Mouse (Mus musculus): Measurements from ENCODE around the gene Tpgs1. TPM values are rescaled to one million over a fixed set of nuclear protein-coding genes. Genes with fewer than 3 reads are reported as not detected.
A peak's percentile ranks its signal among the peaks of the same experiment; 100 is the strongest.

Gene Tpgs1
- polyA plus RNA-seq, 1 experiment from 2014 or later = 90.2 TPM

DNA sequence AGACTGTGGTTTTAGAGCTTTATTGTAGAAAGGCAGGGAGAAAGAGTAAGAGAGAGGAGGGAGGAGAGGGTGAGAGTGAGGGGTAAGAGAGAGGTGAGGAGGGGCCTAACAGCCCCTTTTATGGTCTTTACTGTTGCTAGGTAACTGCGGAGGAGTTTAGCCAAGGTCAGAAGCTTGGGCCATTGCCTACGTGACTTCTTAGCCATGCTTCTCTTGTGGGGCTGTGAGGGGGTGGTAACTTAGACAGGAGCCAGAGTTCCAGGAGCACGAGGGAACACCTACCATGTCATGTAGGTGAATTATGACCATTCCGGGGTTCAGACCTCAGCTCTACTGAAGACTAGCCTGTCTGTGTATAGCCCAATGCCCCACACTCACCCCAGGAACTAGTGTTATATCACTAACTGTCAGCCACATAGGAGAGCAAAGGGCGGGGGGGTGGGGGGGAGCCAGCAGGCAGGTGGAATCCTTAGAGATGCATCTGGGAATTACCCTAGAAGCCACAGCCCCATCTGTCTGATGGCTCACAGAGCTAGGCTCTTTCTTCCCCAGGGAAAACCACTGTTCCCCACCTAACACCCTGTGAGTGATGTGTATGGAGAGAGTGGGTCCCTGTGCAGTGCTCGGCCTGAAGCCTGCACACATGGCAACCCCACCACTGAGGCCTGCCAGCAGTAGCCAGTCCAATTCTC, 2.4 kb downstream of the Tpgs1 start:
- Histone ChIP-seq H3K9ac (peak overlapping the region; percentile 95), H3K4me2 (peak overlapping the region; percentile 99), H3K27me3 (no peaks in the 10 kb centered on the region), H3K27ac (replicated peaks) (0 out of 2 replicates have a peak overlapping the region, but pooled peaks have one; percentile 98), H3K36me3 (peaks cover 29% of the 10 kb centered on the region), H3K4me1 (replicated peaks) (peaks cover 30% of the 10 kb centered on the region), H3K9me3 (no peaks in the 10 kb centered on the region), H3K4me3 (peak overlapping the region; percentile 92; the same call in 1 of the 2 replicates)
- WGBS = 25% methylated on average over 6 of the region's 6 CpGs
- no peak for ATAC-seq (ENCODE audit: low read depth)

DNA sequence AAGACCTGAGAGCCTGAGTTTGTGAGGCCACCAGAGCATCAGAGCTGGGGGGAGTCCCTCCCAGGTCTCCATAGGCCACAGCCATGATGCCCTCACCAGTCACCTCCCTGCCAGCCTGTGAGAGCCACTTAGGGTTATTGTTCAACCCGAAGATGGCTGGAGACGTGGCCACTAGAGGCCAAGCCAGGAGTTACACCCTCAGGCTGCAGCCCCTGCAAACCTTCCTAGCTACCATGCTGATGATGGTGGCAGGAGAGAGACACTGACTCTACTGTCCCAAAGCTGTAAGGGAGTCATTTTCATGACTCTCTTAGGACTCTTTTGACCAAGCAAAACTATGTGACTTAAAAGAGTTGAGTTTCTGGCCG, 2.9 kb downstream of the Tpgs1 start:
- Histone ChIP-seq H3K27me3 (no peaks in the 10 kb centered on the region), H3K4me1 (replicated peaks) (peaks cover 30% of the 10 kb centered on the region), H3K9me3 (no peaks in the 10 kb centered on the region), H3K4me2 (no peak overlapping the region), H3K4me3 (no peak overlapping the region), H3K36me3 (peaks cover 35% of the 10 kb centered on the region), H3K9ac (no peak overlapping the region), H3K27ac (replicated peaks) (no peak overlapping the region)
- 51% methylated on average over 3 of the region's 3 CpGs for WGBS
- ATAC-seq (ENCODE audit: low read depth) = no peak

DNA sequence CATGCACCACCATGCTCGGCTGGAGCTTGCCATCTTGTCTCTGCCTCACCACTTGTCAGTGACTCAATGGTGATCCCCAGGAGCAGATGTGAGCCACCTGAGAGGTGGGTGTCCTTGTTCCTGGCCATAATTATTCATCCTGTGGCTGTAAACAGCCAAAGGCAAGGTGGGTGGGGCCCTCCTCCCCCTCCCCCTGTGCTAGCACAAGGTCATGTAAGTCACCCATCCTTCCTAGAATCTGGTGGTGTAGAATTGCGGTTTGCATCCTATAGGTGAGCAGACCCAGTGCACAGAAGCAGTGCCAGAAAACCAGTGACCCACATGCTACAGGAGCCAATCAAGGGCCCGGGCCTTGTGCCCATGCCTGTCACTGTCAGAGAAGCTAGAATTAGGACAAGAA, 3.9 kb downstream of the Tpgs1 start:
- WGBS = 100% methylated on average over 3 of the region's 3 CpGs
- Histone ChIP-seq H3K4me3 (no peak overlapping the region), H3K27me3 (no peaks in the 10 kb centered on the region), H3K36me3 (peaks cover 35% of the 10 kb centered on the region), H3K4me2 (no peak overlapping the region), H3K9me3 (no peaks in the 10 kb centered on the region), H3K27ac (replicated peaks) (no peak overlapping the region), H3K9ac (no peak overlapping the region), H3K4me1 (replicated peaks) (peaks cover 27% of the 10 kb centered on the region)
- no peak for ATAC-seq (ENCODE audit: low read depth)

DNA sequence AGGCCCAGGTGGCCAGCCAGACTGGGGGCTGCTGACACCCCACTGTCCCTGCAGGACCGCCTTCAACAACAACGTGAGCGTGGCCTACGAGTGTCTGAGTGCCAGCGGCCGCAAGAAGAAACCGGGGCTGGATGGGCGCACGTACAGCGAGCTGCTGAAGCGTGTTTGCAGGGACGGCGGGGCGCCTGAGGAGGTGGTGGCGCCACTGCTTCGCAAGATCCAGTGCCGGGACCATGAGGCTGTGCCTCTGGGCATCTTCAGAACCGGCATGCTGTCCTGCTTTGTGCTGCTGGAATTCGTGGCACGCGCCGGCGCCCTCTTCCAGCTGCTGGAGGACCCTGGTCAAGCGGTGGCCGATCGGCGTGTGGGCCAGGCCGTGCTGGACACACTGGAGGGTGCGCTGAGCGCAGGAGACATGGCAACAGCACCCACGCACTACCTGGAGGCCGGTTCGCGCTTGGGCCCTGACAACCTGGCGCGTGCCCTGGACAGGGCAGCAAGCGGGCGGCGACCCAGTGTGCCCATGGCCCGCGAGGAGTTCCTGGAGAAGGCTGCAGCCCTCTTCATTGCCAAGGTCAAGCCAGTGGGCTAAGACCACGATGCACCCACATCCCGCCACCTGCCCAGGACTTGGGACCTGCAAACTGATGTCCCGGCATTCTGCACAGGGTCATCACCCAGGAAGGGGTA, 6.3 kb downstream of the Tpgs1 start:
- Histone ChIP-seq H3K36me3 (peaks cover 35% of the 10 kb centered on the region), H3K9ac (no peak overlapping the region), H3K4me3 (no peak overlapping the region), H3K4me2 (no peak overlapping the region), H3K27me3 (no peaks in the 10 kb centered on the region), H3K9me3 (no peaks in the 10 kb centered on the region), H3K4me1 (replicated peaks) (peaks cover 16% of the 10 kb centered on the region), H3K27ac (replicated peaks) (no peak overlapping the region)
- WGBS = 62% methylated on average over 44 of the region's 44 CpGs
- no peak for ATAC-seq (ENCODE audit: low read depth)

DNA sequence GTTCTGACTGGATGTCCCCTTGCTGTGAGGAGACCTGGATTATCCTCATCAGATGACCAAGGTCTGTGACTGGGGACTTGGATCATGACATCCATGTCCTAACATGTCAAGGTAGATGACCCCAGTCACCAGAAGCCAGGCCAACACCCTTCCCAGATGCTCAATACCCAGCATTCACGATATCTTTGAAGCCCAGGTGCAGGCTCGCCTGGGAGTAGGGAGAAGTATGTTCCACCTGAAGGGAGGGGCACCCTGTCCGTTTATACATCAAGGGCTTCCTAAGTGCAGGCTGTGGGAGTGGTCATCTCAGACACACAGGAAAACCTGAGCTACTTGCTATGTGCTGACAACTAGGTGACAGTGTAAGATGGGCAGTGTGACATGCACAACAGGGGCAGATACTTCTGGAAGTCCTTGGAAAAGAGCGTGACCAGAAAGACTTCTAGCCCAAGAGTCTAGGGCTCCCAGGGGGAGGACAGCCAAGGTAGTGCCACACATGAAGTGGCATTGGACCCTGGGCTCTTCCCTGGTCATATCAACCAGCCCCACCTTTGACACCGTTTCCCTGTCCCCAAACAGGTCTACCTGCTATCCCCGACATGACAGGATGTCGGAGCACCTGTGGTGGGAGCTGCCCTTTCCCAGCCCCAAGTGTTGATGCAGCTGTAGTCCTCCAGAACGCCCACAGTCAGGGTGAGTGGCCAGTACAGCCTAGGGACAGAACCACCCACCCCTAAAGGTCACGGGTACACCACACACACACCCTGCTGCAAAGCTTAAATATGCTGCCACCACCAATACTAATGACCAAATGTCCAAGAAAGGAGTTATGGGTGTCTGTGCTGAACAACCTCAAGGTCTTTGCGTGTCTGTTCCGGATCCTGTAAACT, 11.7 kb downstream of the Tpgs1 start:
- Histone ChIP-seq H3K4me2 (peak overlapping the region; percentile 98), H3K9ac (peak overlapping the region; percentile 69), H3K36me3 (peaks cover 28% of the 10 kb centered on the region), H3K27ac (replicated peaks) (peak overlapping the region; percentile 86), H3K9me3 (no peaks in the 10 kb centered on the region), H3K27me3 (no peaks in the 10 kb centered on the region), H3K4me1 (replicated peaks) (peaks cover 25% of the 10 kb centered on the region), H3K4me3 (peak overlapping the region; percentile 85)
- 41% methylated on average over 11 of the region's 11 CpGs for WGBS
- ATAC-seq (ENCODE audit: low read depth) = peak; percentile 42

DNA sequence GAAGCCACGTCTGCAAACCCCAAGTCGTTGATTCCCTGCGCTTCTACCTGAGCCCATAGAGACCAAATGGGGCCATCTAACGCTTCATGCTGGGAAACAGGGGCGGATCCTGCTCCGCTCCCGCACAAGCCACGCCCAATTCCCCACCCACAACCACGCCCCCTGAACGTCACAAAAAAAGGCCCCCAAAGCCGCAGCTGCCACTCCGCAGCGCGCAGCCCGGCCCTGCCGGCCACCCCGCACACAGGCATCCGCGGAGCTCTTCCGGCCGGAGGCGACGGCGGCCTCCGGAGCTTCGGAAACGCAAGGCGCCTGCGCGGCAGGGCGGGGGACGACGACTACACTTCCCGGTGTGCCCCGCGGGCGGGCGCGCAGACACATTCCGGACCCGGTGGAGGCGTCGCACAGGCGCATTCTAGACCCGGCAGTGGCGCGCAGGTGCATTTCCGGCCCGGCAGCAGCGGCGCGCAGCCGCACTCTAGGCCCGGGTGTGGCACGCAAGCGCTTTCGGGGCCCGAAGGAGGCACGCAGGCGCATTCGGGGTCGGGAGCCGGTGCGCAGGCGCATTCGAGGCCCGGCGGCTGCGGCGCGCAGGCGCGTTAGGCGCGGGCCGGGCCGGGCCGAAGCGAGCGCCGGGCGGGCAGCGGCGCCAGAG, 12.5 kb downstream of the Tpgs1 start, which contains the start of gene Cdc34:
Gene Cdc34 (plus strand): TSS at position 605 of the 655 bp plus-strand sequence.
- under 1% methylated on average over 75 of the region's 84 CpGs for WGBS
- H3K4me2 ChIP-seq = peak within 1 kb of the TSS; percentile 98
- H3K4me3 ChIP-seq = peak within 1 kb of the TSS; percentile 85
- H3K4me1 ChIP-seq (replicated peaks) = peaks cover 25% of the 10 kb centered on the region
- H3K27ac ChIP-seq (replicated peaks) = peak within 1 kb of the TSS; percentile 86
- peak within 1 kb of the TSS; percentile 91 for H3K9ac ChIP-seq
- peak; percentile 92 for ATAC-seq (ENCODE audit: low read depth)
- peaks cover 28% of the 10 kb centered on the region for H3K36me3 ChIP-seq
- no peaks in the 10 kb centered on the region for H3K9me3 ChIP-seq
- H3K27me3 ChIP-seq = no peaks in the 10 kb centered on the region

DNA sequence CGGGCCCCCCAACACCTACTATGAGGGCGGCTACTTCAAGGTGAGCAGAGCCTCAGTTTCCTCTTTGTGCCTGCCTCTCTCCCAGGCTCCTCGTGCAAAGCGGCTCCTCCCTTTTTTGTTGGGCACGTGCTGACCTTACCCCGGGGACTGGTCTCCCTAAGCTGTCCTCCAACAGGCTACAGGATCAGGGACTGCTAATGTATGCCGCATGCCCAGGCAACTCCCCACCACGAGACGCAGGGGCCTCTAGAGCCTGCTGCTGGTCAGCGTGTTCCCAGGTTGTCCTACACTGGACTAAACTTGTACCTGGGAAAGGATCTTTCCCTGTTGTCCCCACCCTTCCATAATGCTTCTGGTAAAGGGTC, 13.4 kb downstream of the Tpgs1 start:
- H3K4me3 ChIP-seq = peak overlapping the region; percentile 85

DNA sequence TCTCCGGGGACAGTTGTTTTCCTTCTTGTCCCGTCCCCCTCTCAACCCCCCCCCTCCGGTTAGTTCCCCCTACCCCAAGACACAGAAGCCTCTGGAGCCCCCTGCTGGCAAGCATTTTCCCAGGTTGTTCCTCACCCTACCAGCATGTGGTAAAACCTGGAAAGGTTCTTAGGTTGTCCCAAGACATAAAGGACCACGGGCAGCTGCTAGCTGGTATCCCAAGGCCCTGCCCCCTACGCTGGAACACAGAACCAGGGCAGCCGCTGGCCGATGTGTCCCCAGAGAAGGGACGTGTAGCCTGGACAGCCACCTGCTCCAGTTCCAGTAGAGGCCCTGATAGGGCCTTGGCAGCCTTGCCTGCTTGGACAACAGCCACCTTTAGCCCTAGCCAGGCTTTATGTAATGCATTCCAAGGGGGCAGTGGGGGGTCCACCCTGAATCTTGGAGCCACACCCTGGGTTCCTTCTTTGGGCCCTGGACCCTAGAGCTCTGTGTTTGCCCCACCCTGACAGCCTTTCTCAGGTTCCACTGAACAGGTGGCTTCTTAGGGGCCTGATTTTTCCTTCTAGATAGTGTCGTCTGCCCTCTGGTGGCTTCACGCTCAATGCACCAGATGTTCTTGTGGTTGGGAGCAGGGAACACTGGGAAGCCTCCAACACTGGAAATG, 13.9 kb downstream of the Tpgs1 start:
- ATAC-seq (ENCODE audit: low read depth) = no peak
- H3K27ac ChIP-seq (replicated peaks) = peak overlapping the region; percentile 67
- 6% methylated on average over 10 of the region's 10 CpGs for WGBS
- peaks cover 38% of the 10 kb centered on the region for H3K36me3 ChIP-seq
- H3K4me3 ChIP-seq = peak overlapping the region; percentile 85
- peak overlapping the region; percentile 91 for H3K9ac ChIP-seq
- peak overlapping the region; percentile 98 for H3K4me2 ChIP-seq
- H3K9me3 ChIP-seq = no peaks in the 10 kb centered on the region
- no peaks in the 10 kb centered on the region for H3K27me3 ChIP-seq
- H3K4me1 ChIP-seq (replicated peaks) = peaks cover 25% of the 10 kb centered on the region

More for the DNA sequence above, 13.4 kb downstream of the Tpgs1 start:
- H3K9ac ChIP-seq = peak overlapping the region; percentile 91
- WGBS = 1% methylated on average over 10 of the region's 10 CpGs
- no peak; the same call in 1 of the 2 replicates for ATAC-seq (ENCODE audit: low read depth)
- H3K27me3 ChIP-seq = no peaks in the 10 kb centered on the region
- peak overlapping the region; percentile 98 for H3K4me2 ChIP-seq
- no peaks in the 10 kb centered on the region for H3K9me3 ChIP-seq
- peaks cover 25% of the 10 kb centered on the region for H3K4me1 ChIP-seq (replicated peaks)
- H3K36me3 ChIP-seq = peaks cover 32% of the 10 kb centered on the region
- peak overlapping the region; percentile 67 for H3K27ac ChIP-seq (replicated peaks)

DNA sequence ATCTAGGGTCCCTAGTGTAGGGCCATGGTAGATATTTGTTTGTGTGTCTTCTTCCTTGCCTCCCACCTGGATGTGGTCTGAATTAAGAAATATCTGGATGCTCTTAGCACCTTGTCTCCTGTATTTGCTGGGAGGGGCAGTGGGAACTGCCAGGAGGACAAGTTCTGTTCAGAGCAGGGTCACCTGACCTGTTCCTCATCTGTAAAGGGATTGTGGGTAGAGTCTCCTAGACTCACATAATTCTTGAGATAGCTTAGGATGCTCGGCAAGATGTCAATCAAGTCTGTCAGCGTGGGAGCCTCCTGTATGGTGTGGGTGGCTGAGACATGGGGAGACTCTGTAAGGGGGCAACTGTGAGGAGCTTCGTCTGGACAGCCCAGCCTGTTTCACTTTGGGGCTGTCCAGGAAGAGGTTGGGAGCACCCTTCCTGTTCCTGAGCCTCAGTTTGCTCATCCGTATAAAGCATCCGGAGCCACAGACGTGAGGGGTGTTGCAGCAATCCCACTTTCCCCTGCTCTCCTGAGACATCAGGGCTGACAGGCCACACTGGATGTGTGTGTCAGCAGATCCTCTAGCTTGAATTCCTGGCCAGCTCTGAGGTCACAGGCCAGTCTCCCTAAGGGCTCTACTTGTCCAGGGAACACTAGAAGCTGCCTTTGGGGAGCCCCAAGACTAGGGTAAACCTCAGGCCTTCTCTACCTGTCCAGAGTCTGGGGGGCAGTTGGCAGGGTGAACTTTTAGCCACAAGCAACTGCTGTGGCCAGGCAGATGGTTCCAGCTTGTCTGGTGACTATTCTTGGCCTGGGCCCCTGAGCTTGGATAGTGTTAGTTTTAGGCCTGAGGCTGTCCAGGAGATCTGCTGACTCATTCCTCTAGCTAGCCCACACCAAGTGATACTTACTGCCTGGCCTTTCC, 14.8 kb downstream of the Tpgs1 start:
- peak overlapping the region; percentile 98 for H3K4me2 ChIP-seq
- peak overlapping the region; percentile 85 for H3K4me3 ChIP-seq
- H3K4me1 ChIP-seq (replicated peaks) = peaks cover 25% of the 10 kb centered on the region
- H3K27me3 ChIP-seq = no peaks in the 10 kb centered on the region
- no peaks in the 10 kb centered on the region for H3K9me3 ChIP-seq
- H3K9ac ChIP-seq = peak overlapping the region; percentile 91
- ATAC-seq (ENCODE audit: low read depth) = no peak
- H3K36me3 ChIP-seq = peaks cover 47% of the 10 kb centered on the region
- no peak overlapping the region for H3K27ac ChIP-seq (replicated peaks)
- WGBS = 90% methylated on average over 6 of the region's 6 CpGs

DNA sequence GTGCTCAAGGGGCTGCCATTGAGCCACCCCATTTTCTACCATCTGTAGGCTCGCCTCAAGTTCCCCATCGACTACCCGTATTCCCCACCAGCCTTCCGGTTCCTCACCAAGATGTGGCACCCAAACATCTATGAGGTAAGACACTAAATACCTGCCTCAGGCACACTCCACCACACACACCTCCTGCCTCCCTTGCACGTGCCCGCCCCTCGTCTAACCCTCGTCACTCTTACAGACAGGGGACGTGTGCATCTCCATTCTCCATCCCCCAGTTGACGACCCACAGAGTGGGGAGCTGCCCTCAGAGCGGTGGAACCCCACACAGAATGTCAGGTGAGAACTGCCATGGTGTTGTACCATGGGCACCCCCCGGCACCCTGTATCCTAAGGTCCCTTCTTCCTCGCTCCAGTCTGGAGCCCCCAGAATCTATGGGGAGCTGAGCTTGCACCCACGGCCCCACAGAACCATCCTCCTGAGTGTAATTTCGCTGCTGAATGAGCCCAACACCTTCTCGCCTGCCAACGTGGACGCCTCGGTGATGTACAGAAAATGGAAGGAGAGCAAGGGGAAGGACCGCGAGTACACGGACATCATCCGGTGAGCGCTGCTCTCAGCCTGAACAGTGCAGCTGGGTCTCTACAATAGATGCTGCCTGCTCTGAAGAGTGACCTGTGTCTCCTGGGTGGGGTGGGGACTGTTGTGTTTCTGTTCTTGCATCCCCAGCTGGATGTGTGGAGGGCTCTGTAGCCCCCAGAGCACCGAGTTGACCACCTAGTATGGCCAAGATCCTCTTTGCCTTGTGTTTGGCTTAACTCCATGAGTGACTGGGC, 15.8 kb downstream of the Tpgs1 start:
- Histone ChIP-seq H3K4me2 (no peak overlapping the region), H3K27ac (replicated peaks) (no peak overlapping the region), H3K4me1 (replicated peaks) (peaks cover 25% of the 10 kb centered on the region), H3K4me3 (no peak overlapping the region), H3K36me3 (peaks cover 51% of the 10 kb centered on the region), H3K9me3 (no peaks in the 10 kb centered on the region), H3K27me3 (no peaks in the 10 kb centered on the region), H3K9ac (no peak overlapping the region)
- ATAC-seq (ENCODE audit: low read depth) = no peak
- WGBS = 93% methylated on average over 25 of the region's 25 CpGs
